Mouse (Mus musculus) kidney, embryonic 14.5 days (tissue): ENCODE results near the gene Gm15737. TPM values are rescaled to one million over a fixed set of nuclear protein-coding genes. Genes with fewer than 3 reads are reported as not detected.

Experiments
- ATAC-seq: fragments of 200-750 bp; cut with Nextera tagmentation; 2 replicates; pipeline ENCODE4 v1.8.0; 2017; ENCODE audit warnings: moderate number of reproducible peaks, mild to moderate bottlenecking, moderate TSS enrichment, moderate library complexity; ENCODE audit not compliant: low FRiP score, low TSS enrichment
- H3K27ac ChIP-seq: fragments of 300-500 bp; sonication (generic); 2 replicates; pipeline ENCODE4 v1.5.1; 2014; ENCODE audit warnings: low read depth, mild to moderate bottlenecking, low read length, moderate library complexity, mixed read lengths
- H3K27me3 ChIP-seq: fragments of 300-500 bp; sonication (generic); 2 replicates; pipeline ENCODE4 v1.6.1; 2014; ENCODE audit warnings: mild to moderate bottlenecking, low read length; ENCODE audit not compliant: control insufficient read depth, insufficient read depth
- H3K36me3 ChIP-seq: fragments of 300-500 bp; sonication (generic); 2 replicates; pipeline ENCODE4 v1.6.1; 2014; ENCODE audit warnings: low read length, mixed read lengths; ENCODE audit not compliant: control insufficient read depth, insufficient read depth
- H3K4me1 ChIP-seq: fragments of 300-500 bp; sonication (generic); 2 replicates; pipeline ENCODE4 v1.6.1; 2014; ENCODE audit warnings: low read length, mixed read lengths; ENCODE audit not compliant: control insufficient read depth, insufficient read depth
- H3K4me2 ChIP-seq: fragments of 300-500 bp; sonication (generic); replicated peaks from 2 replicates; pipeline ENCODE4 v1.6.1; 2014; ENCODE audit warnings: low read depth, mild to moderate bottlenecking, low read length
- H3K4me3 ChIP-seq: fragments of 300-500 bp; sonication (generic); 2 replicates; pipeline ENCODE4 v1.5.1; 2014; ENCODE audit warnings: mild to moderate bottlenecking, low read length
- H3K9ac ChIP-seq: fragments of 300-500 bp; sonication (generic); 2 replicates; pipeline ENCODE4 v1.6.1; 2014; ENCODE audit warnings: low read depth, mild to moderate bottlenecking, low read length, moderate library complexity
- H3K9me3 ChIP-seq: fragments of 300-500 bp; sonication (generic); 2 replicates; pipeline ENCODE4 v1.6.1; 2016; ENCODE audit warnings: low read length; ENCODE audit not compliant: control insufficient read depth
- WGBS: fragments of 180-500 bp; shearing (Covaris S2); extraction: QIAGEN DNeasy Blood & Tissue Kit; methylation state at CpG from one replicate; pipeline ENCODE4 v1.1.7; 2014; 5-methylcytosine and 5-hydroxymethylcytosine counted together
- polyA plus RNA-seq: library from polyadenylated mRNA; unstranded; fragments of >200 nt; fragmentation: Nextera tagmentation; extraction: Ambion mirVana; gene quantifications from 2 replicates; pipeline ENCODE4 v1.2.1, GENCODE M21; 2014

Gm15737 gene
- 0.26 and 0.27 TPM in 2 replicates for polyA plus RNA-seq

- peak; percentile 32 for ATAC-seq
- Histone ChIP-seq H3K36me3 (peaks cover 51% of the 10 kb centered on the region), H3K9me3 (no peaks in the 10 kb centered on the region), H3K27ac (peak within 1 kb of the TSS; percentile 64), H3K4me2 (no peak within 1 kb of the TSS), H3K4me3 (no peak within 1 kb of the TSS), H3K27me3 (no peaks in the 10 kb centered on the region), H3K4me1 (peaks cover 16% of the 10 kb centered on the region), H3K9ac (0 out of 2 replicates have a peak within 1 kb of the TSS, but pooled peaks have one; percentile 18)
- WGBS: 45% methylated on average over 4 of the region's 4 CpGs
Observed at GRCm38 (mm10) chr6:92869089-92869581, at the start of gene Gm15737. Gm15737 (plus strand) TSS chr6:92869357.

- 62% methylated on average over 5 of the region's 5 CpGs for WGBS
- H3K9ac ChIP-seq: no peak overlapping the region
- H3K27ac ChIP-seq: no peak overlapping the region
- no peak overlapping the region for H3K4me2 ChIP-seq
- H3K9me3 ChIP-seq: no peaks in the 10 kb centered on the region
- no peak overlapping the region for H3K4me3 ChIP-seq
- H3K27me3 ChIP-seq: no peaks in the 10 kb centered on the region
- no peak for ATAC-seq
- H3K4me1 ChIP-seq: no peaks in the 10 kb centered on the region
- peaks cover 14% of the 10 kb centered on the region; the same call in 1 of the 2 replicates for H3K36me3 ChIP-seq
Observed at GRCm38 (mm10) chr6:92821606-92822005, 47.6 kb upstream of the Gm15737 start.

- no peak overlapping the region for H3K4me2 ChIP-seq
- H3K9me3 ChIP-seq: no peaks in the 10 kb centered on the region
- no peak overlapping the region for H3K4me3 ChIP-seq
- H3K9ac ChIP-seq: no peak overlapping the region
- H3K36me3 ChIP-seq: peaks cover 14% of the 10 kb centered on the region; the same call in 1 of the 2 replicates
- no peaks in the 10 kb centered on the region for H3K27me3 ChIP-seq
- no peak overlapping the region for H3K27ac ChIP-seq
- ATAC-seq: no peak
- no peaks in the 10 kb centered on the region for H3K4me1 ChIP-seq
- 50% methylated on average over 6 of the region's 6 CpGs for WGBS
Observed at GRCm38 (mm10) chr6:92822006-92822405, 47.2 kb upstream of the Gm15737 start.

GRCm38 (mm10) chr6:92823991-92824390, 45.2 kb upstream of the Gm15737 start:
- H3K27me3 ChIP-seq: no peaks in the 10 kb centered on the region
- no peak overlapping the region for H3K4me3 ChIP-seq
- no peak overlapping the region for H3K4me2 ChIP-seq
- no peaks in the 10 kb centered on the region for H3K4me1 ChIP-seq
- H3K9ac ChIP-seq: no peak overlapping the region
- no peaks in the 10 kb centered on the region for H3K9me3 ChIP-seq
- 37% methylated on average over 7 of the region's 7 CpGs for WGBS
- H3K36me3 ChIP-seq: peaks cover 17% of the 10 kb centered on the region; the same call in 1 of the 2 replicates
- no peak for ATAC-seq
- no peak overlapping the region for H3K27ac ChIP-seq

- no peaks in the 10 kb centered on the region for H3K9me3 ChIP-seq
- peak overlapping the region; percentile 71; the same call in 1 of the 2 replicates for H3K27ac ChIP-seq
- no peaks in the 10 kb centered on the region for H3K4me1 ChIP-seq
- H3K9ac ChIP-seq: no peak overlapping the region
- no peaks in the 10 kb centered on the region for H3K27me3 ChIP-seq
- H3K36me3 ChIP-seq: peaks cover 12% of the 10 kb centered on the region; the same call in 1 of the 2 replicates
- H3K4me2 ChIP-seq: no peak overlapping the region
- no peak for ATAC-seq
- no peak overlapping the region for H3K4me3 ChIP-seq
- WGBS: 86% methylated on average over 5 of the region's 5 CpGs
Observed at GRCm38 (mm10) chr6:92826561-92826960, 42.6 kb upstream of the Gm15737 start.

GRCm38 (mm10) chr6:92827360-92827759, 41.8 kb upstream of the Gm15737 start:
- H3K4me1 ChIP-seq: no peaks in the 10 kb centered on the region
- H3K4me3 ChIP-seq: no peak overlapping the region
- H3K9ac ChIP-seq: no peak overlapping the region
- ATAC-seq: no peak
- WGBS: 67% methylated on average over 5 of the region's 5 CpGs
- no peak overlapping the region for H3K4me2 ChIP-seq
- H3K27me3 ChIP-seq: no peaks in the 10 kb centered on the region
- no peaks in the 10 kb centered on the region for H3K9me3 ChIP-seq
- peaks cover 9% of the 10 kb centered on the region; the same call in 1 of the 2 replicates for H3K36me3 ChIP-seq
- H3K27ac ChIP-seq: no peak overlapping the region; the same call in 1 of the 2 replicates

GRCm38 (mm10) chr6:92829148-92829547, 40.0 kb upstream of the Gm15737 start:
- no peak for ATAC-seq
- 90% methylated on average over 2 of the region's 2 CpGs for WGBS
- H3K9me3 ChIP-seq: no peaks in the 10 kb centered on the region
- H3K27ac ChIP-seq: no peak overlapping the region
- no peak overlapping the region for H3K4me3 ChIP-seq
- H3K36me3 ChIP-seq: peaks cover 9% of the 10 kb centered on the region; the same call in 1 of the 2 replicates
- H3K4me1 ChIP-seq: no peaks in the 10 kb centered on the region
- no peaks in the 10 kb centered on the region for H3K27me3 ChIP-seq
- no peak overlapping the region for H3K9ac ChIP-seq
- H3K4me2 ChIP-seq: no peak overlapping the region

- Histone ChIP-seq H3K27ac (no peak overlapping the region), H3K4me3 (no peak overlapping the region), H3K4me1 (no peaks in the 10 kb centered on the region), H3K9me3 (no peaks in the 10 kb centered on the region), H3K4me2 (no peak overlapping the region), H3K9ac (no peak overlapping the region), H3K36me3 (peaks cover 11% of the 10 kb centered on the region; the same call in 1 of the 2 replicates), H3K27me3 (no peaks in the 10 kb centered on the region)
- no peak for ATAC-seq
- 97% methylated on average over 2 of the region's 2 CpGs for WGBS
Observed at GRCm38 (mm10) chr6:92831106-92831505, 38.1 kb upstream of the Gm15737 start.

GRCm38 (mm10) chr6:92842000-92842399, 27.2 kb upstream of the Gm15737 start:
- Histone ChIP-seq H3K9me3 (no peaks in the 10 kb centered on the region), H3K4me3 (no peak overlapping the region), H3K36me3 (peaks cover 9% of the 10 kb centered on the region; the same call in 1 of the 2 replicates), H3K27me3 (no peaks in the 10 kb centered on the region), H3K4me1 (0 out of 2 replicates have a peak, but pooled peaks cover 4% of the 10 kb centered on the region), H3K4me2 (no peak overlapping the region), H3K9ac (no peak overlapping the region), H3K27ac (no peak overlapping the region)
- ATAC-seq: no peak
- WGBS: 23% methylated on average over 2 of the region's 2 CpGs
